Mouse (Mus musculus): Measurements from ENCODE around the gene Met.

Met gene

DNA sequence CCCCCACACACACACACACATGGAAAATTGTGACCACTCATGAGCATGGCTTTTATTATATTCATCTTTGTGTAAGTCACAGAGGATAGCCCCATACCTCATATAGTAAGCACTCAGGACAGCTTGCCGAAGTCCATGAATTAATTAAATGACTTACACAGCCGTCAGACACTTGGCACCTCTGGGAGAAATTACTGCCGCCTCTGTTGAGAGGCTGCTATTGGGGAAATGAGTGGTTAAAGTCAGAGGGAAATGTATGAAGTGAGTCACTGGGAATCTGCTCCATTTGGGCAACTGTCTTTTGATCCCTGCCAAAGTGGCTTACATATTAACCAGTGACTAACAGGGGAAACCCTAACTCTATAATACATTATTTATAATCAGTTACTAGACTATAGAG is 91.2 kb downstream of the Met start:
- no peak for DNase-seq

DNA sequence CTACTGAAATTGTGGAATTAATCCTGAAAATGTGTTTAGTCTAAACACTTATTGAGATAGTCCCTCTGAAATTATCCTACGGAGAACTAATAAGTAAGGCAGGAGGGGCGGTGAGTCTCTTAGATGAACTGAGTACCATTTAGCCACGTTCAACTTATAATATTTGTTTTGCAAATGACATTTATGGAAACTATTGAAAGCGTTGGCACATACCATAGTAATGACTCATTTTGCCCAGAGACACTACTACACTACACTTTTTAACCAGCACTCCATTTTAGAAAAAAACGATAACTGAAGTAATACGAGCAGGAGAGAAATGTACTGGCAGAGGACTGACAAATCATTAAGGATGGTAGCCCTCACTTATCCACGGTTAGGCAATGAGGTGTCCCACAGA is 92.1 kb downstream of the Met start:
- DNase-seq: no peak

DNA sequence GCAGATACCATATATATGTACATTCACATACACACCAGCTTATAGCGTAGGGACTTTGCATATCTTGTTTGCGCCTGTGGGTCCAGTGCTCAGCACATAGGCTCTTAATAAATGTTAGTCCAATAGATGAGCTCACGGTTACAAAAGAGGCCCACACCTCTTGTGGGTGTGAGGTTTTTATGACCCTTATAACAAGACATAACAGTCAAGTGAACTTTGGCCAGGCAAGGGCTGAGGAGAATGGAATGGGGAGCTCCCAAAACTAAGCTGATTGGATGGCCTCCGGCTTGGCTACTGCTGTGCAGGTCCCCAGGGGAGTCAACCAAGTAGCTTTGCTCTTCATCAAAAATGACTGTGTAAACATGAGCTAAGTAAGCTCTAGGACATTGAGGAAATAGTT is 96.1 kb downstream of the Met start:
- no peak for DNase-seq

DNA sequence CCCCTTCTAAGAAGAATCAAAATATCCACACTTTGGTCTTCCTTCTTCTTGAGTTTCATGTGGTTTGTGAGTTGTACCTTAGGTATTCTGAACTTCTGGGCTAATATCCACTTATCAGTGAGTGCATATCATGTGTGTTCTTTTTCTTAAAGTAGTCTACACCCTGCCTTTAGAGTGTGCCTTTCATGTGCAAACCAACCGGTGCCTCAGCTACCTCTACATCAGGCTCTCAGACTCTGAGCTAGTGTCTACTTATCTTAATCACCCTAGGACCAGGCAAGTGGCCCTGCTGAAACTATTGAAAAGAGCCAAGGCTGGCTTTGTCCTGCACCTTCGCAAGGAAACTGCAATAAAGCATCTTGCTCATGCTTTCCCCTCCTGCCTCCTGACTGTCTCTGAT is 97.7 kb downstream of the Met start:
- no peak for DNase-seq

GRCm38 (mm10) chr6:17561886-17562285 is 98.3 kb downstream of the Met start:
- no peak for DNase-seq

GRCm38 (mm10) chr6:17562472-17563088 is 99.0 kb downstream of the Met start:
- DNase-seq: peak; percentile 33

DNA sequence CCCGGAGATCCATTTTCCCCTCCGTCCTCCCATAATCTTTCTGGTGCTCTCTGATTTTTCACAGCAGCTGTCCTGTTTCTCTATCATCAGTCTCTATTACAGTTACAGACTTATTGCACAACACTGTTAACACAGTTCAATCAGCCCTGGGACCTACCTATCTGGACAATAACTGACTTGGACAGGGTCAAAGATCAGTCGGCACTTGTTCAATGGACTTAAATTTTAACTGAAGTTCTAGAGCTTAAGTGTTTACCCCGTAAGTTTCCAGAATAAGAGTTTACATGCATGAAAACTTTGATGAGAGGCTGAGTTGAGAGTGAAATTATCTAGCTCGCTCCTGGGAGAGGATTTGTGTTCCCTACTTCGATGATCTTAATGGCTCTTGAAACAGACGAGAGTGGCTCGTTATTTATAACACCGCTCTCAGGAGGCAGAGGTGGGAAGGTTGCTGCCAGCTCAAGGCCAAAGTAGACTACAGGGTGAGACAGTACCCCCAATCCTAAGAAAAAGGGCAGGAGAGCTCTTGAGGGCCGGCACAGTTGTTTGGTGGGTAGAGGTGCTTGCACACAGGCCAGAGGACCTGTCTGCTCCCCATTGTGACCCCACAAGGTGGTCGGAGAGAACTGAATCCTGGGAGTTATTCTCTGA is 105.2 kb downstream of the Met start:
- no peak for DNase-seq

- DNase-seq: no peak
Measured at GRCm38 (mm10) chr6:17573227-17573626, 109.6 kb downstream of the Met start.

DNA sequence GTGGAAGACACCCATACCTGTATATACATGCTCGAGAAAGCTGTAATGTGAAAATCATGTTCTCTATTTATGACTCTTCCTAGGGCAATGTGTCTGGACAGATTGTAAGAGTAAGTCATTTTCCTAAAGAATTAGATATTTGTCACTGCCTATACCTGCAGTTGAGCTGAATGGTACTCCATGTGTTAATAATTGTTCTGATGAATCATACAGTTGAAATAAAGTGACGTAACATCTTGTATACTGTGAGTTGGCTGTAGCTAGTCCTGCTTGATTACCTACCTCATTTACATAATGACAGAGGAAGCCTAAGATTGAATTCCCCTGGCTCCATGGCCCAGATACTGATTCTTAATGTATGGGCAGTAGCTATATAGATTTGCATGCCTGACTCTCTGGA is 110.1 kb downstream of the Met start:
- no peak for DNase-seq

- DNase-seq: no peak
Measured at GRCm38 (mm10) chr6:17578092-17578760, 114.6 kb downstream of the Met start.

DNA sequence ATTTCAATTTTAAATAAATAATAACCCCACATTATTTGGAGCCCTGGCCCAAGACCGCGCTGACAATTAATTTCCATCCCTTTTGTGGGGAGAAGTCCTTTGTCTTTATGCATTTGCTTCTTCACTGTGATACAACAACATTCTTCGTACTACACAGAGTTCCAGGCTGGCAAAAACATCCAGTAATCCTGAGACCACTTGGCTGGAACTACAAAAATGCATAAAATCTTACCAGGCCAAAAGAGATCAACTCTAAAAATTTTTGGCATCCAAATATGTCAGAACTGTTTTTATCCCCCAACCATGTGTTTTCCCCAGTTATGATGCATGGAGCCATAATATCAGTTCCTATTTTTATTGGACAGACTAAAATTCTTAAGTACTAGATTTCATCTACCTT is 116.7 kb downstream of the Met start:
- no peak for DNase-seq

GRCm38 (mm10) chr6:17583982-17584381 is 120.4 kb downstream of the Met start:
- DNase-seq: peak; percentile 84

GRCm38 (mm10) chr6:17589049-17589952 is 125.7 kb downstream of the Met start:
- DNase-seq: peak; percentile 87

- DNase-seq: no peak
Measured at GRCm38 (mm10) chr6:17589953-17590627, 126.5 kb downstream of the Met start.

- DNase-seq: no peak
Measured at GRCm38 (mm10) chr6:17593971-17594370, 130.4 kb downstream of the Met start.

GRCm38 (mm10) chr6:17595712-17596462 is 132.3 kb downstream of the Met start:
- DNase-seq: peak; percentile 42

- no peak for DNase-seq
Measured at GRCm38 (mm10) chr6:17599373-17599772, 135.8 kb downstream of the Met start.

DNA sequence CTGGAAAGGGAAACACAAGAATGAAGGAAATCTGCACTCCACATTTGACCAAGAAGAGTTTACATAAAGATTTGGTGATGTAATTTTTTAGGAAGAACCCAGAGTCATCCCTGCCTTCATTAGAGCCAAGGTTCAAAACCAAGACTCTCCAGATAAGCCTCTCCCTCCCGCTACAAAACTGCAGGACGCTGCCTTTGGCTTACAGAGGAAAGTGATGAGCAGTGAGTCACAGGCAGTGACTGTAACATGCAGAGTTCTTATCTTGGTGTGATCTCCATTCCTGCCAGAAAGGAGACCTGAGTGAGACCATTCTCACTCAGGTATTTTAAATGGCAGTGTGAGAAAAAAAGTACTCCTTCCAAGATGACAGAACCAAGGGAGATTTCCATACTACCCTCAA is 137.9 kb downstream of the Met start:
- no peak for DNase-seq

DNA sequence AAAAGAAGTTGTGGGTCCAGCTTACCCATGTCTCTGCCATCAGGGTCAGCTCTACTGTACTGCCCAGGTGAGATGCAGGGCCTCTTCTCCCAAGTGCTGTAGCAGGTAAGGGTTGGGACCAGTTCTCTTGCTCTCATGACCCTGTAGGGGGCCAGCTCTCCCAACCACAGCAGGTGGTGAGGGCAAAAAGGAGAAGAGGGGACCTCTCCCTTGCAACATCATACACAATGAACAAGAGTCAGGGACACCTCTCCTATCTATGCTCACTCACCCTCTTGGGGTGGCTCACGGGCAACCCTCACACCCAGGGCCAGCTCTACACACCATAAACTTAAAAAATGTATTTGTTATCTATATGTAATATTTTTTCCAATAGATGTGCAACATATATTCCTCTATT is 143.3 kb downstream of the Met start:
- no peak for DNase-seq

- DNase-seq: no peak
Measured at GRCm38 (mm10) chr6:17611352-17612010, 147.9 kb downstream of the Met start.

DNA sequence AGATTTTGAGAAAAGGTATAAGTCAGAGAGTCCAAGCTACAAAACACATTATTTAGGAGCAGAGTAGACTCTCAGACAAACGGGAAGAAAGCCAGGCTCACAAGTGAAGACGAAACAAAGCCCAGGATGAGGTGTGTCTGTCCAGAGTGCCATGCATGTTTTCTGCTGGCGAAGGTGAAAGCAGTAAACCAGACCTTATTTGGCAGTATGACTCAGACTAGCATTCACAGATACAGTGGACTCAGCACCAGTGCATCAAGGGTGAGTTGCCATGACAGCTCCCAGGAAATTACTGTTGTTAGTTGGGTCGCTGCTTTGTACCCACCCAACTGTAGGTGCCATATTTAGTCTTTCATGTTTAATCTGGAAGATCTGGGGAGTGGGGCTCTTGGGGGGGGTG is 149.1 kb downstream of the Met start:
- DNase-seq: no peak

All from lung, postnatal 10 days (tissue).